Mouse (Mus musculus) lung, postnatal 4 days (tissue): ENCODE data around the gene Arpc2.

Experiments
- DNase-seq, 2 experiments: peaks; one replicate each; pipeline ENCODE4 v3.0.0; 2021

Gene Arpc2

GRCm38 (mm10) chr1:74284543-74285160 is 48.8 kb downstream of the Arpc2 start, which contains the start of the genes Aamp and Pnkd:
Gene Aamp, minus strand, starts transcription at chr1:74284738.
Gene Pnkd, plus strand, starts transcription at chr1:74284930.
- DNase-seq, result peak; percentile 100

DNA sequence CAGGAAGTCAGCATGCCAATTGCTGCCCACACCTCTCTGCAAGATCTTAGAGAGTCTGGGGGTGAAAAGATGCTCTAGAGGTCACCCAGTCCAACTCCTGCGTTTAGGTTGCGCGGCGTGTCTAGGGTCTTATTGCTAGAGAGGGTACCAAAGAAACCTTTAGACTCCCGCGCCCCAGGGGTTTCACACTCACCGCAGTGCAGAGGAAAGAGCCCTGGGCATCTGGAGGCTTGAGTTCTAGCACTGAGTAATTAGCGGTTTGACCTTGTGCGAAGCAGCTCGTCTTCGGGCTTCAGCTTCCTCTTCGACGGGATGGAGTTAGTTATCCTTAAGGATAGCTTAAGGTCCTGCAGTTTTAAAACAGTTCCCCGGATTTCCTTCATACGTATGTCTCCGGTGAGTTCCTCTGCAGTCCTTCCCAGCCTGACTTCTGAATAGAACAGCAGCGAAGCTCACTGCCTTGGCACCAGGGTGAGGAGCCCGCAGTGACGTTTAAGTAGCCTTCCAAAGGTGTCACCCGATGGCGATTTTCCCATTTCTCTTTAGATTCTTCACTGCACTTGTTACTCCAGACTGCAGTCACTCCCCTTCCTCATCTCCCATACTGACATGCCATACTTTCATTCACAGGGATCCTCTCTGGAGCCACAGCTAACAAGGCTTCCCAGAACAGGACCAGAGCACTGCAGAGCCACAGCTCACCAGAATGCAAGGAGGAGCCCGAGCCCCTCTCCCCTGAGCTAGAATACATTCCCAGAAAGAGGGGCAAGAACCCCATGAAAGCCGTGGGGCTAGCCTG is 49.5 kb downstream of the Arpc2 start:
- no peak for DNase-seq

GRCm38 (mm10) chr1:74286869-74287607 is 51.2 kb downstream of the Arpc2 start:
- peak in 1 of 2 experiments; percentile 28 for DNase-seq

DNA sequence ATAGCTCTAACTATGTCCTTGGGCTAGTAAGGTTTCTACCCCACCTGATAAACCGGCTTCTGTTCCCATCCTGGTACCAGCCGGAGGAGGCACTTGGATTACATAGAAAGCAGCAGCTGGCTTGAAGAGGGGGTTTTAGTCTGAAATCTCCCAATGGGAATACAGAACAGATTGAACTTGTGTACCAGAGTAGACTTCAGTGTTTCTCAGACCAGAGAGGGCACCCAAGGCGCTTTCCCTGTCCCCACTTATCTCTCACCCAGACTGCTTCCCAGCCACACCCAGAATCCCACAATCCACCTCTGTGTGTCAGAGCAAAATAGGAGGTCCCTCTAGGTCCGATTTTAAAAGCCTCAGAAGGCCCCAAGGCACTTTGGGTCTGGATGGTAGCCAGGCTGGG is 52.4 kb downstream of the Arpc2 start:
- DNase-seq, result no peak

GRCm38 (mm10) chr1:74289248-74289647 is 53.4 kb downstream of the Arpc2 start:
- no peak for DNase-seq

DNA sequence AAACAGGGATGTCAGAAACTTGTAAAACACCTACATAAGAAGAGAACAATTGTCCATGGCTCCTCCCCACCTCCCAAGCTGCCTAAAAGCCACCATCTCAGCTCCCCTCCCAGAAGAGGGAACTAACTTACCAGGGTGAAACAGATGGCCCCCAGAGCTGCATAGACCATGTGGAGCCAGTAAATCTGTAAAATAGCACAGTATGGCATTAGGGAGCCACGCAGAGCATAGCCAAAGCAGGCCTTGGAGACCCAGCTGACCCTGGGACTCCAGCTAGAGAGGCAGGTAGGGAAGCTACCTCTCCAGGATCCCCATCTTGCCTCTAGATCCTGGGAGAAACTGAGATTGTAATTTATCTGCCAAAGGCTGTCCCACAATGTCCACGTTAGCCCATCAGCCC is 53.9 kb downstream of the Arpc2 start:
- DNase-seq, result no peak

DNA sequence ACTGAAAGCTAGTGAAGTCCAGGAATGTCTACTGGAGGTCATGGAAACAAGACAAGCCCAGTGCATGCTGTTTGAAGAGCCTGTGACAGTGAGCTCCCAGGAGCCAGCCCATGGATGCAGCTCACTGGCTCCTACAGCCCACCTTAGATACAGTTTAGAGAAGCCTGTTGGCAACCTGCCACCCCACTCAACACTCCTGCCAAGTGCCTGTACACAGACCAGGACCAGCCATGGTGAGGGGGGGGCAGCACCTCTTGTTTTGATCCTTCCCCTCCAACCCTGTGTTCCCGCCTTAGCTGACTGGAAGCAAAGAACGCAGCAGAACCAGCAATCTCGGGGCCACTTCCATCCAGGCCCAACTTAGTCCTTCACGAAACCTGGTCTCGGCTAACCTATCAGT is 54.3 kb downstream of the Arpc2 start:
- DNase-seq, result peak in 1 of 2 experiments; percentile 50

DNA sequence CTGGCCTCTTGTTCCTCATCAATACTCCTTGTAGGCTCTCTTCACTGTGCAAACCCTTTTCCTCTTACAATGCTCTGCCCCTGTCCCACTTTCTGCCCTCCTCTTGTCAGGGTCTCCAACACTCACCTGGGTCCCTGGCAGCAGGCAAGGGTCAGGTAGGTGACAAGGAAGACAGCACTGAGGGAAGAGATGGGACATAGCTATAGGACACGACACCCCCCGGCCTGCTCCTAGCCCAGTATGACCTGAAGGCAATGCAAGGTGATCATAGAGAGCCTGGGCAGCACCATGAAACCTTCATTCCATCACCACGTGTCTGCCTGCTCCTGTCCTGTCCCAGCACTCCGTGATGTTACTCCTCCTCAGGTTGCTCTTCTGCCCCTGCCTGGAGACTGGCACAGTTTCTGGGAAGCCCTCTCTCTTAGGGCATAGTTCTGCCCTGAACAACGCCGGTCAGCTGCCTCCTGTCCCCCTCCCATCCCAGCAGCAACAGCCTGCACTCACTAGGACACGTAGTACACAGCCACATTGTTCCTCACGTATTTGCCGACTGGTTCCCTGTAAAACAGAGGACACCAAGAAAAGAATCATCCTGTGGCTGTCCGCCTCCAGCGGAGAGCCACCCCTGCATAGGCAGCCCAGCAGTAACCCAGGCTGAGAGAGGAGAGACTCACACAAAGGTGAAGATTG is 56.6 kb downstream of the Arpc2 start:
- DNase-seq, result no peak

DNA sequence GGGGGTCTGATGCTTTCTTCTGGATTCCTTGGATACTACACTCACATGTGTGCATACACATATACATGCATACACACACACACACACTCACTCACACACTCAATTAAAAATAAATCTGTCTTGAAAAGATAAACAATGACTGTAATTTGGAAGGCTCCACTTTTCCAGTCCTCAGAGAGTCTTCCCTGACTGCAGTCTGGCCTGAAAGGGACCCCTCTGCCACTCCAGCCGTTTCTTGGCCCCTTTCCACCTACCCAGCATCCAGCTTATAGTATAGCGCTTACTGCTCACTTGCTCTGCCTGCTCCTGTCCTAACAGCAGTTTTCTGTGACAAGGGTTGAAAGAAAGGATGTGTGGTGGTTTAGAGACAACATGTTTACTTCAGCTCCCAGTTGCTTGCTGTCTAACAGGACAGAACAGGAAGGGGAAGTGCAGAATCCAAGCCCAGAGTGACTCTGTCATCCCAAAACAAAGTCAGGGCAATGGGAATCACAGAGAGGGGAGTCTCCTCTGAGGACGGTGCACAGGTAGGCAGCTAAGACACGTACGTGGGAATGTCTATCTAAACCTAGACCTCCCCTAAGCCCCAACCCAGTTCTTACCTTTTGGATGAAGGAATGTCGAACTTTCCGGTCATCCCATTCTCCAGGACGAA is 57.5 kb downstream of the Arpc2 start:
- DNase-seq, result peak; percentile 55 to 69

DNA sequence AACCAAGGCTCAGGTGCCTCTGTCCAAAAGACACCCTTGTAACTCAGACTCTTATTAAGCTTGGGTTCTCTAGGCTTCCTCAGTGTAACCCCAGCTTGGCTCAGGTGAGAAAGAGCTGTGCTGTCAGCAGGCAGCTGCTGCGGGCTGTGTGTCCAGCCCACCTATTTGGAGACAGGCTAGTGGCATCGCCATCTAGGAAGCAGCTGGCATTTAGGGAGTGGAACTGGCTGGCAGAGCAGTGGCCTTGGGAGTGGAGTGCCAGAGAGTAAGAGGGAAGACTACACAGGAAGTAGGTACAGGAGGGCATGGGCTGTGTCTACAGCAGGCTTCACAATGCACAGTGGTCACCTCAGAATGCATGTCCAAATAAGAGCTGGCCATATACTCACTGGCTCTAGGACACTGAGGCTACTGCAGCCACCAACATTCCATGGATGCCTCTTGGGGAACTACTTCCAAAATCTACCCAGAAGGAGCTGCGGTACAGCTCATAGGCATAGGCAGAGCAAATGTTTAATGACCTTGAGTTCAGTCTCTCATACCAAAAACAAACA is 58.3 kb downstream of the Arpc2 start:
- DNase-seq, result no peak

DNA sequence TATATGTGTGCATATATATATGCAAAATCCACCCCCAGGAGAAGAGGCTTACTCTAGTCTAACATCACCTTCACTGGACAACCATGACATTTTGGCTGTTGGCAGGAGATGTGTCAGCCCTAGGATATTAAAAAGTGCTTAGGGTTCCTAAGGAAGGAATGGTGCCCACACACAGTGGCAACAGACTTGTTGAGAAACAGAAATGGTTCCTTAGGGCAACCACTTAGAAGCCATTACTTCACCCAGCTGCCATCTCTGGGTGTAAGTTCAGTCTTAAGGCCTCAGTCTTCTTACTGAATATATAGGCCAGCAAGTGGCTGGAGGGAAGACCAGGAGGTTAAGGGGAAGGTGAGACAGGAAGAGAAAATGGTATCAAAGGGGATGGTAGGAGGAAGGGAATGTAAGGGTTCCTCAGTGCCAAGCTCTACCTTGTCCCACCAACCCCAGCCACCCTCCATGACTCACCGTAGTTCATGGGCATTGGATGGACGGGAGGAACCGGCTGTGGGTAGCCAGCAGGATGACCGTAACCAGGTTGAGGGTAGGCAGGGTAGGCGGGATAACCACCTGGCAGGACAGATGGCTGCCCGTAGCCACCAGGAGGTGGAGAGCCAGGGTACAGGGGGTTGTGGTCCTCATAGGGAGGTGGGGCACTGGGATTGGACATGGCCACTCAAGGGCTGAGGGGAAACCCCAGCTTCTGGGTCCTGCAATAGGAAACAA is 59.0 kb downstream of the Arpc2 start:
- no peak for DNase-seq

DNA sequence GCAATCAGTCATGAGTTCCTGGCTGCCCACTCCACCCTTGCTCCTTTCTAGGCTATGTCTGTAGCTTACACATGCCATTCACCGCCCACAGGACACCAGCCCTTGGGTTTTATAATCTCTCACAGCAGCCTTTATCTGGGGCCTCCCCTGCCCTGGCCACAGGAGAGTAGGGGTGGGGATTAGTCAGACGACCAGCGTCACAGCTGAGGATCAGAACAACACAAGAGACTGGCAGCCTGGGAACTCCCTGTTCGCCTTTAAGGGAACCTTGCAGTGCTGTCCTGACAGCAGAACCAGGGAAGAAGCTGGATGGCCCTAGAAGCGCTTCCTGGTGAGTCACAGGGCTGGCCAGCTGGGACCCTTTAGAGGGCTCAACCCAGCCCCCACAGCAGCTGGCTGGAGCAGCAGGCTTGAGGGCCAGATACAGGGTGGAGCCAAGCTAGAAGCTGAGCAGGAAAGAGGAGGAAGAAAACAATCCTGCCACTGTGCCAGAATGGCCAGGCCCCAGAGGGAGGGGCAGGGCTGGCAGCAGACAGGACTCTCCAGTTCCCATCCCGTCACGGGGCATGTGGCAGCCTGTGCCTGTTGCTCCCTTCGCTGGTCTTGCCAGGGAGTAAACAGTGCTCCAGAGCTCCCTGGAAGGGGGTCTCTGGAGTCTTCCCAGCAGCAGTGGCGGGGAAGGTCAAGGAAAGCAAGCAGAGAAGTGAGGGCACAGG is 59.7 kb downstream of the Arpc2 start:
- DNase-seq, result peak; percentile 92 to 98

DNA sequence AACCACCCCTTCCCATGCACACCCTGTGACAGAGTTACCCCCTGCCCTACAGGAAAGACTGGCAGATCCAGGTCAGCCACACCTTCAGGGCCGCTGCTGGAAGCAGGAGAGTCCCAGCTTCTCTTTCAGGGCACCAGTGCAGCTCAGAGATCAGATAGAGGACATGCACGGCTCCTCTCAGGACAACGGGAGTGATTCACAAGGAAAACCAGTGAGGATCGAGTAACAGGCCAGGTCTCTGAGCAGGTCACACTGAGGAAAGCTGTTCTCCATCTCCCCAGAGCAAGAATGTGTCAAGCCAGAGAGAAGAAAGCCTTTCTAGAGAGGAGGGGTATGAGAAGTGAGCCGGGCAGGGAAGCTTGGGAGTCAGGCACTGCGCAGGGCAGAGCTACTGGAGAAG is 60.6 kb downstream of the Arpc2 start:
- DNase-seq, result no peak

GRCm38 (mm10) chr1:74297269-74297668 is 61.4 kb downstream of the Arpc2 start:
- DNase-seq, result peak; percentile 61 to 75

- no peak for DNase-seq
These were observed 62.4 kb downstream of the Arpc2 start for GRCm38 (mm10) chr1:74298157-74298750.

DNA sequence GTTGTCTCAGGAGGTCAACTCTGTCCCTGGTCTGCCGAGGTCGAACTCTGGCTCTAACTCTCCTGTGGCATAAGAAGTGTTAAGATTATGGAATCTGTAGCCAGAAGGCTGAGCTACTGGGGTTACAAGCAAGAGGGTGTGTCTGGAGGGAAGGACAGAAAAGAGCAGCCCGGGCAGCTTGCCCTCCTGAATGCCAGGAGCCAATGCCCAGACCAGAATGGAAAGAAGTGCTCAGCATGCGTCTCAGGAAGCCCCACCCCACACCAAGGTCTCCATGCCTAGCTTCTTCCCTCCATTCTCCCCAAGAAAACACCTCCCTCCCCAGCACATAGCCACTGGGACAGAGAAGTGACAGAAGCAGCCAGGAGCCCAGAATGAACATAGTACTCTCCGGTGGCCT is 63.1 kb downstream of the Arpc2 start:
- DNase-seq, result peak; percentile 54 to 76

- DNase-seq, result no peak
These were observed 64.6 kb downstream of the Arpc2 start for GRCm38 (mm10) chr1:74300347-74301110.

- DNase-seq, result no peak
These were observed 66.3 kb downstream of the Arpc2 start for GRCm38 (mm10) chr1:74302229-74302628.

DNA sequence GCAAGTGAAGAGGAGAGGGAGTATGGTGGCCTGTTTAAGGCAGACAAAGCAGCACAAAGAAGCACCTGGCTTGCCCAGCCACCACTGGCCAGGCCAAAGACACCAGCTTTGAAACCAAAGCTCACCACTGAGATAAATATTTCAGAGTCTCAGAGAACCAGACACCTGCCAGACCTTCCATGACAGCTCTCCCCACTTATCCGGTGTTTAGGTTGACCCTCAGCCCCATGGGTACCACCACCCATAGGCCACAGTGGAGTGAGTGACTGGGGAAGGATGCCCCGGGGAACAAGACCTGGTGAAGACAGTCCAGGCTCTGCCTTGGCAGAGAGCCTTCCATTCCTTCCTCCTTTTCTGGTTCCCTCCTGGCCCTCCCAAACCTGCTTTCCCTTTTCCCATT is 67.0 kb downstream of the Arpc2 start:
- peak in 1 of 2 experiments; percentile 8 for DNase-seq
